Mouse (Mus musculus) kidney, adult 9 months (tissue): ENCODE measurements around the gene Efs.
"Not testable (repeated sequence)": the region's sequence is repeated elsewhere in the genome, so short reads cannot be mapped to it uniquely, and the experiment has no call there.

Experiments
- DNase-seq: peaks from one replicate; pipeline ENCODE4 v3.0.0; 2022

Efs gene

DNA sequence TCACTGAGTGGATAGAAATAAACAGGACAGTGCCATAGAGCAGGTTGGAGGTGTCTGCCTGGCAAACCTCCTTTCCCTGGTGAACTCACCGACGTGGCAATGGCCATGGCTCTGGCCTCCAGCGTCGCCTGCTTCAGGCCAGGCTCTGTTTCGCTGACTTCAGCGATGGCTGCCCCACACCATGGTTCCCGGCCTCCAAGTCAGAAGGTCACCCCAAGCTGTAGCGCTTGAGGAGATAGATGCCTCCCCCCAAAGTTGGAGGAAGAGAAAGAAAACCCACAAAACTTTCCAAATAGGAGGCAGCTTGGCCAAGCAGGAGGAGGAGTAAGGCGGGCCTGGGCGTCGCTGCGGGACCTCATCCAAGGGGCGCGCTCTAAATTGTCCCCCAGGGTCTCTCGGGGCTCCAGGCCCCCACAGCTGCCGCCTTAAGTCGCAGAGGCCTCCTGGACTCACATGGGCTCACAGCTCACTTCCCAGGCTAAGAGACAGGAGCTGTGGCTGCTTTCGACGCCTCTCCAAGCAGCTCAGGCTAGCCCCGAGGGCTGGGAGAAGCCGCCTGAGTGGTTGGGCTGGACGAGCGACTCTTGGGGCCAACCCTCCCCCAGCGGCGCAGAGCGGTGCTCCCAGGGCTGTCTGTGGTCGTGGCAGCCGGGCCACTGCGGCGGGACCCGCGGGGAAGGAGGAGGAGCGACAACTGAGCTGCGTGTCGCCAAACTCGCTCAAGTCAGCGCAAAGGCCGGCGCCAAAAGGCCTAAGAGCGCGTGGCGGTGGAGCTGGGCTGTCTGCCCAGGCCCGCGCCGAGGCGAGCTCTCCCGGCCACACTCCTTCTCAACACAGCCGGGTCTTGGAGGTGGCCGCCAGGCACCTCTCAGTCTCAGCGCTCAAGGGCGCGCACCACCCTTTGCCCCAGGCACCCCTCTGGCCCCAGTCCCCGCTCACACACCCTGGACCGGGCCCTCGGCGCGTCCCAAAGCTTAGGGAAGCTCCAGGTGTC is at the start of gene Efs:
TSS of gene Efs (minus strand) at position 778 of the 994 bp plus-strand sequence.
- peak; percentile 28 for DNase-seq

DNA sequence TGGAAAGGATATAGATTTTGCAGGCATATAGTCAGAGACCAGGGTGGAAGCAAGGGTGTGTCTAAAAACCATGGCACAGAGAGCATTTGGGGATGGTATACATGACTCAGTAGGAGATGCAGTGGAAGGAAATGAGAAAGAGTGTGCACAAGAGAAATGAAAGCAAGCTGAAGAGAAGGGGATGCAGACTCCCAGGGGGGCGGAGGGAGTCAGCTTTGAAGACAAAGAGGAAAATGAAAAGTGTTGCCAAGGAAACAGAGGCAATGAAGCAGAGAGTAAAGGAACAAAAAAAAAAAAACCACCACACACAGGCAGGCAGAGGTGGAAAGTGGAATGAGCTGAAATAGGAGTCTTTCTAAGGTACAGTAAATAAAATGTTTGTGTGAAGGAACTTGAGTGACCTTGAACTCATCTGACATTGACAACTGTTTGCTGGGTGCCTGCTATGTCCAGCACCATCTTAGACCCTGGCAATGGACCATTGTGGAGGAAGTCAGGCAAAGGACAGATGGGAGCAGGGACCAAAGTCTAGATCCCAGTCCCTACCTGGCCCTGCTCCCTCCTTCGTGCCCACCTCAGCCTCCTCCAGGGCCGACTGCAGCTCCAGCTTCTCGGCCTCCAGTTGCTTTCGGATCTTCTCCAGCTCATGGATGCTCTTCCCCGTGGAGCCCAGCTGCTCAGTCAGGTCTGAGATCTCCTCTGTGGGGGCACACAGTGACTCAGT is 48.3 kb upstream of the Efs start:
- no peak for DNase-seq

- not testable (repeated sequence) for DNase-seq
Observed at GRCm38 (mm10) chr14:54972786-54973185, 46.9 kb upstream of the Efs start.

- no peak for DNase-seq
Observed at GRCm38 (mm10) chr14:54968344-54968743, 42.4 kb upstream of the Efs start.

DNA sequence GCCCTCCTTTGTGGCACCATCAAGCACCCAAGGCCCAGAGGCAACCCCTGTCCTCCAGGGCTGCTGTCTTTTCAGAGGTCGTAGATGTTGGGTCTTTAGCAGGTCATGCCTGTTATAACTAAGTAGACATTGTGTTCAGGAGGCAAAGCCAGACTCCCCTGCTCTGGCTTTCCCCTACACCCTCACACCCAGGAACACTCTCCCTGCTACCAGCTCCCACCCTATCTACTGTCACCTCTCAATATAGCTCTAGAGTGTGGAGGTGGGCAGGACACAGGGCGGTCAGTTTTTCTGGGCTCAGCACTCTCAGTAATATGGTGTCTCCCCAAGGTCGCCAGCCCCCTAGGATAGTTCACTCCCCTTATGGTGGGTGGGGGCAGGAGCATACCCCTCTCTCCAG is 41.9 kb upstream of the Efs start:
- DNase-seq, result no peak

- DNase-seq, result no peak
Observed at GRCm38 (mm10) chr14:54966320-54966977, 40.5 kb upstream of the Efs start, which contains the start of gene Myh6. TSS of gene Myh6 (minus strand) at chr14:54966927.

DNA sequence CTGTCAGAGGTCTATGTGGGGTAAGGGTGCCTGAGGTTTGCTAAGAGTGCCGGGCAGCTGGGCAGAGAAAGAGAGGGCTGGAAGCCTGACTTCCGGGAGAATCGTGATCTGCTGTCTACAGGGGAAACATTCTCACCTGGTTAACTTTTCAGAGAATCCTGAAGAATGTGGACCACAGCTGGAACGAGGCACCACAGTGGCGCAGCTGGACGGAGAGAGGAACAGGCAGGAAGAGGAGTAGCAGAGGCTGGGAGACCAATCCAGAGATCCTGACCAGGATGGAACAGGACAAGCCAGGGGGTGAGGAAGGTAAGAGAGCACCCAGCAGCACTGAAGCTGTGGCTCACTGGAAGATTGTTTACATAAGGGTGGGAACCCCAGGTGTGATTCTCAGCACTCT is 39.7 kb upstream of the Efs start:
- DNase-seq, result no peak

- DNase-seq, result no peak
Observed at GRCm38 (mm10) chr14:54965044-54965443, 39.1 kb upstream of the Efs start.

GRCm38 (mm10) chr14:54963727-54964126 is 37.8 kb upstream of the Efs start:
- no peak for DNase-seq

GRCm38 (mm10) chr14:54962714-54963113 is 36.8 kb upstream of the Efs start:
- DNase-seq, result no peak

DNA sequence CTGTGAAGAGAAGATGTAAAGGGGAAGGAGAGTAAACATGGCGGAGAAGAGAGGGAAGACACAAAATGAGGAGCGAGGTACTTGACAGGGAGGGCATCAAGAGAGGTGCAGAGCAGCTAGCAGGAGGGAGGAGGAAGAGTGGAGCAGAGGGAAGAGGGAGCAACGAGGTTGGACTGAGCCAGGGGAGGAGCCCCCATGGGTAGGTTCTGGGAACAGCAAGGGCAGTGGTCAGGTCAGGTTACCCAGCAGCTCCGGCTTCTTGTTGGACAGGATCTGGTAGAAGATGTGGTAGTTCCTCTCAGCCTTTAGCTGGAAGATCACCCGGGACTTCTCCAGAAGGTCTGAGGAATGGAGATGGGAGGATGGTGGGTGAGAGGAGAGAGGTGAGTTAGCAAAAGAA is 35.6 kb upstream of the Efs start:
- no peak for DNase-seq

DNA sequence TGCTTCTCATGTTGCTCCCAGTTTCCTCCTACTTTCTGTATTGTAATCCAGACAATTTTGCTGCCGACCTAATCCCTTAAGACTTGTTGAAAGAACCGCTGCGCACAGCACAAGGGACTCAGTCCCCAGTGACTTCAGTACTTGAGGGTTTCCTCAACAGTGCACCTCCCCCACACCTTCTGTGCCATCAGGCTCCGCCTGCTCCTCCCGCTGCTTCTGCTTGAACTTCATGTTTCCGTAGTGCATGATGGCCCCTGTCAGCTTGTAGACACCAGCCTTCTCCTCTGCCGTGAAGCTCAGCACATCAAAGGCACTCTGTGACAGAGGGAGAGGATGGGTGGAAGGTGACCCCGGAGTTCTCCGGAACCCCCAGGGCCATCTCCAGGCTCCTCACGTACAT is 34.8 kb upstream of the Efs start:
- no peak for DNase-seq

- not testable (repeated sequence) for DNase-seq
Observed at GRCm38 (mm10) chr14:54959853-54960613, 34.1 kb upstream of the Efs start.

DNA sequence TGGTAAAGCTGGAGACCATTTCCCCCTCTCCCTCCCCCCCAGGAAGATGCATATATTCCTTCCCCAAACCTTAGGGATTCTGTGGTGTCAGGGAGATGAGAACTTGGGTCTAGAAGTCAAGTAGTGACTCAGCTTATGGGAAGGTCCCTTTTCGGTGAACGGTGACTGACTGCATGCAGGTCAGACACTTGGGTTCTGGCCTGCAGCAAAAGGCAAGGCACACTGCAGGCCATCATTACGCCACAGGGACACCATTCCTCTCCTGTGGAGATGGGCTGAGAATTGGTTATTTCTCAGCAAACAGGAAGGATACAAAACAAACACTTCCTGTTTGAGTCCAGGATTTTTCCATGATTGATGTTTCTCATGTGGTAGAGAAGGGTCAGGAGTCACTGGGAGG is 33.3 kb upstream of the Efs start:
- no peak for DNase-seq

- no peak for DNase-seq
Observed at GRCm38 (mm10) chr14:54958503-54958902, 32.6 kb upstream of the Efs start.

DNA sequence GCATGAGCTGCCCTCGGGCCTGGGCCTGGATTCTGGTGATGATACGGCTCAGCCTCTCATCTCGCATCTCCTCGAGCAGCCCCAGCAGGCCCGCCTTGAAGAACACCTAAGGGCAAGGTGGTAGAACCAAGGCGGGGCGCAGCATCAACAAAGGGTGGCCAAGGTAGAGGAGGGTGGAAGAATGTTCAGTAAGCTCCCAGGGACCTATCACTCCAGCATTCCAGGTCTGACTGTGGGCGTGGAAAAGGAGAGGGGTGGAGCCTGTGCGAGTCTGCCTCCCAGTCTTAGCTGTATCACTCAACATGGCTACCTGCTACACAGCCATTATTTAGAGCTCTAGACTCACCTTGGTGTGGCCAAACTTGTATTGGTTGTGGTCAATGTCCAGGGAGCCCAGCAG is 30.6 kb upstream of the Efs start:
- DNase-seq, result no peak

DNA sequence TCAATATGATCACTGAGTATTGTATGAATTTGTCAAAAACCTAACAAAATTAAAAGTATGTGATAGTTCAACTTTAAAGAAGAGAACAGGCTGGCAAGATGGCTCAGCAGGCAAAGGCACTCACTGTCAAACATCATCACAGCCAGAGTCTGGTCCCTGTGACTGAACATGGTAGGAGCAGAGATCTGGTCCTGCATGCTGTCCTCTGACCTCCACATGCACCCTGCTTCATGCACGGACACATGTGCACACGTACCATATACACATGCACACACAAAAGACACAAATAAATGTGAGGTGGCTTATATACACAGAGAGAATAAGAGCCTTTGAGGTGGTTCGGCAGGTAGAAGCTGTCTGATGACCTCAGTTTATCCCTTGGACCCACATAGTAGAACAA is 29.6 kb upstream of the Efs start:
- no peak for DNase-seq

DNA sequence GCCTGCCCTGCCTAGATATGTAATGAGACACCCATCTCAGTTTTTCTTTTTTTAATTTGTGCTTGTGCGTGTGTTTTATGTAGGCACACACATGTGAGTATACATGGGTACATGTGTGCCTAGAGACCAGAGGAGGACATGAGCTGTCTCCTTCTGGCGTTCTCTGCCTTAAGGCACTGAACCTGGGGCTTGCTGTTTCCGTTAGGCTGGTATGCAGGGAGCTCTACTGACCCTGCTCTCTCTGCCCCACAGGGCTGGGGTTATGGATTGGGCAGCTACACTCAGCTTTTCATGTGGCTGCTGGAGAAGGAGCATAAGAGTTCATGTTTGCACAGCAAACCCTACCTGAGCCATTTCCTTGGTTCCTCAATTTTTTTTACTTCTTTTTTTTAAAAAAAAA is 28.5 kb upstream of the Efs start:
- DNase-seq, result no peak

GRCm38 (mm10) chr14:54953664-54954206 is 27.8 kb upstream of the Efs start:
- no peak for DNase-seq

- DNase-seq, result no peak
Observed at GRCm38 (mm10) chr14:54951587-54951986, 25.7 kb upstream of the Efs start.

- DNase-seq, result no peak
Observed at GRCm38 (mm10) chr14:54950493-54950892, 24.6 kb upstream of the Efs start.

- DNase-seq, result no peak
Observed at GRCm38 (mm10) chr14:54948781-54949180, 22.9 kb upstream of the Efs start.
